Mouse (Mus musculus) inflammation-experienced regulatory T-cells, adult 16 weeks (primary cell): Measurements from ENCODE around the gene Hpn. TPM values are rescaled to one million over a fixed set of nuclear protein-coding genes. Genes with fewer than 3 reads are reported as not detected.

Experiments
- polyA plus RNA-seq: library from polyadenylated mRNA; unstranded; fragments of 100-300 nt; shearing (Covaris generic); gene quantifications from one replicate; pipeline ENCODE4 v1.2.1, GENCODE M21; 2017

The Hpn gene
- polyA plus RNA-seq = 15.9 TPM

GRCm38 (mm10) chr7:31115182-31115581, at the start of gene Hpn:
Gene Hpn, minus strand, starts transcription at chr7:31115290.

GRCm38 (mm10) chr7:31155296-31156033, 40.4 kb upstream of the Hpn start, which contains the start of gene Gramd1a:
Gene Gramd1a, minus strand, starts transcription at chr7:31155896.

GRCm38 (mm10) chr7:31126851-31127724, 12.0 kb upstream of the Hpn start, which contains the start of gene Scn1b:
Gene Scn1b, minus strand, starts transcription at chr7:31127003.

GRCm38 (mm10) chr7:31076492-31076891, 38.6 kb downstream of the Hpn start, which contains the start of gene Fxyd3:
Gene Fxyd3, minus strand, starts transcription at chr7:31076704.

GRCm38 (mm10) chr7:31059108-31059507, 56.0 kb downstream of the Hpn start, which contains the start of gene Lgi4:
Gene Lgi4, plus strand, starts transcription at chr7:31059342.

GRCm38 (mm10) chr7:31057071-31057470, 58.0 kb downstream of the Hpn start, which contains the start of gene Fxyd1:
Gene Fxyd1, minus strand, starts transcription at chr7:31057199.

GRCm38 (mm10) chr7:31051321-31052021, 63.6 kb downstream of the Hpn start, which contains the start of gene Fxyd7:
Gene Fxyd7, minus strand, starts transcription at chr7:31051467.

Other genes starting within 250 kb of the Hpn start
- gene Cd22, start 234.9 kb downstream of the Hpn start, polyA plus RNA-seq = 24.5 TPM
- 0.12 TPM for gene Mag, start 200.4 kb downstream of the Hpn start, polyA plus RNA-seq
- not detected for gene Hamp2, start 190.6 kb downstream of the Hpn start, polyA plus RNA-seq
- gene Hamp, start 171.3 kb downstream of the Hpn start, polyA plus RNA-seq = not detected
- gene Usf2, start 158.5 kb downstream of the Hpn start, polyA plus RNA-seq = 10.4 TPM
- gene Lsr, start 141.8 kb downstream of the Hpn start, polyA plus RNA-seq = 8.0 TPM
- gene Fam187b, start 141.5 kb downstream of the Hpn start, polyA plus RNA-seq = 1.4 TPM
- 1,750 TPM for gene Fxyd5, start 72.8 kb downstream of the Hpn start, polyA plus RNA-seq
- not detected for gene Fxyd7, start 63.8 kb downstream of the Hpn start, polyA plus RNA-seq
- gene Fxyd1, start 58.1 kb downstream of the Hpn start, polyA plus RNA-seq = not detected
- not detected for gene Lgi4, start 55.9 kb downstream of the Hpn start, polyA plus RNA-seq
- gene Fxyd3, start 38.6 kb downstream of the Hpn start, polyA plus RNA-seq = not detected
- not detected for gene Scn1b, start 11.7 kb upstream of the Hpn start, polyA plus RNA-seq
- gene Gramd1a, start 40.6 kb upstream of the Hpn start, polyA plus RNA-seq = 297 TPM
- gene Scgb2b2, start 175.2 kb upstream of the Hpn start, polyA plus RNA-seq = not detected
- gene Scgb1b2, start 176.5 kb upstream of the Hpn start, polyA plus RNA-seq = not detected
- not detected for gene Scgb2b3, start 246.8 kb upstream of the Hpn start, polyA plus RNA-seq